ENCODE assay signal across 8 mouse cellular contexts in the genomic region with DNA sequence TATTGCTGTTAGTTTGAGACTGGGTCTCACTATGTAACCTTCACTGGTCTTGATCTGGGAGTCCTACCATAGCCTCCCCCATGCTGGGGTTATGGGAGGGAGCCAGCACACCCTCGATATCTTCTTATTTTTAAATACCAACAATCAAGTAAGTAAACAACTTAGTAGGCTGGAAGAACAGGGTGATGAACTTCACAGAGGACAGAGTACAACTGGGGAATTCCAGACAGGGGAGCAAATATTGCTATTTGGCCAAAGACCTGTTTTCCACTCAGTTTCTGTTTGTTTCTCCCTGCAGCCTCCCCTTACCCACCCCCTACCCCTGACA. TPM values are rescaled to one million over a fixed set of nuclear protein-coding genes. Genes with fewer than 3 reads are reported as not detected.
DNase-seq lines count a peak whose midpoint lies in the region; ATAC-seq and TF ChIP-seq lines count a peak whose summit lies in the region.

No protein-coding gene starts in this region.

- peak; percentile 68 for DNase-seq in cerebellum, adult 9-11 months
- no peak for DNase-seq in cerebellum, postnatal 4 days (ENCODE audit: low spot score in 2 of 2)
- DNase-seq in spleen, adult 2 months (ENCODE audit: low read depth in 1 of 2, low spot score in 2 of 2) = no peak
- DNase-seq in spleen, postnatal 10 days (ENCODE audit: low spot score in 2 of 2) = no peak
- no peak for DNase-seq in liver, embryonic 13.5 days
- no peak for DNase-seq in layer of hippocampus, adult 18-20 months (ENCODE audit: low spot score in 2 of 2)
- DNase-seq in urinary bladder, postnatal 4 days (ENCODE audit: low spot score in 2 of 2) = no peak
- no peak for DNase-seq in right cerebral cortex, postnatal 4 days

- peak overlapping the region; percentile 91 for H3K4me2 ChIP-seq in liver, embryonic 13.5 days

- TF ChIP-seq POLR2A in spleen, adult 2 months (IDR thresholded peaks at IDR 0.05; ENCODE audit: low read depth, low read length) = no peak

- peaks cover 32% of the 10 kb centered on the region for H3K4me1 ChIP-seq in spleen, adult 2 months (ENCODE audit: control insufficient read depth, insufficient read depth, insufficient read length)
- peaks cover 38% of the 10 kb centered on the region for H3K4me1 ChIP-seq in liver, embryonic 13.5 days (replicated peaks)

- H3K9ac ChIP-seq in liver, embryonic 13.5 days = peak overlapping the region; percentile 73; the same call in 1 of the 2 replicates

- no peak for ATAC-seq in liver, embryonic 13.5 days (ENCODE audit: low read depth)

- no peaks in the 10 kb centered on the region for H3K36me3 ChIP-seq in spleen, adult 2 months (ENCODE audit: control insufficient read depth, insufficient read depth, low read length)
- no peaks in the 10 kb centered on the region for H3K36me3 ChIP-seq in liver, embryonic 13.5 days

- H3K27ac ChIP-seq in spleen, adult 2 months (ENCODE audit: insufficient read depth, low read length) = peak overlapping the region; percentile 96
- H3K27ac ChIP-seq in liver, embryonic 13.5 days = peak overlapping the region; percentile 75; the same call in 1 of the 2 replicates

- no peaks in the 10 kb centered on the region for H3K9me3 ChIP-seq in liver, embryonic 13.5 days (replicated peaks)

- no peaks in the 10 kb centered on the region for H3K27me3 ChIP-seq in spleen, adult 2 months (ENCODE audit: control insufficient read depth, insufficient read depth, low read length)
- H3K27me3 ChIP-seq in liver, embryonic 13.5 days = no peaks in the 10 kb centered on the region

- peak overlapping the region; percentile 82; the same call in 1 of the 2 replicates for H3K4me3 ChIP-seq in spleen, adult 2 months (ENCODE audit: extremely low read depth, insufficient read depth, insufficient read length)
- peak overlapping the region; percentile 71 for H3K4me3 ChIP-seq in liver, embryonic 13.5 days (replicated peaks)

- no peak for TF ChIP-seq CTCF in spleen, adult 2 months (IDR thresholded peaks at IDR 0.05; ENCODE audit: extremely low read depth, insufficient read depth, insufficient read length, insufficient replicate concordance)

- WGBS in spleen, adult 2 months = 7% methylated on average over 1 of the region's 1 CpGs
- WGBS in liver, embryonic 13.5 days (ENCODE audit: insufficient replicate concordance) = 27% methylated on average over 1 of the region's 1 CpGs

RNA-seq across cellular contexts. Expression of gene 1600014C10Rik, which starts 1.4 kb away (rescaled TPM):
- polyA plus RNA-seq in spleen, adult 2 months (2012; rRNA removed) = 14.1 and 19.5 TPM in 2 replicates
- 8.7 and 9.0 TPM in 2 replicates for polyA plus RNA-seq in liver, embryonic 13.5 days (2015; fragmentation: Nextera tagmentation; extraction: Ambion mirVana)
- total RNA-seq in layer of hippocampus, adult 18-20 months (2021) = 10 to 100 TPM; 26.0 to 27.4 TPM

RNA-seq across cellular contexts. Expression of gene Plekhf1, which starts 43.4 kb away (rescaled TPM):
- polyA plus RNA-seq in spleen, adult 2 months (2012; rRNA removed) = 1.6 TPM in 2 replicates
- polyA plus RNA-seq in liver, embryonic 13.5 days (2015; fragmentation: Nextera tagmentation; extraction: Ambion mirVana) = 0.44 and 0.46 TPM in 2 replicates
- total RNA-seq in layer of hippocampus, adult 18-20 months (2021) = 1 to 10 TPM; 2.4 to 4.4 TPM
